8 mouse cellular contexts compared by ENCODE assay signal in the genomic region with DNA sequence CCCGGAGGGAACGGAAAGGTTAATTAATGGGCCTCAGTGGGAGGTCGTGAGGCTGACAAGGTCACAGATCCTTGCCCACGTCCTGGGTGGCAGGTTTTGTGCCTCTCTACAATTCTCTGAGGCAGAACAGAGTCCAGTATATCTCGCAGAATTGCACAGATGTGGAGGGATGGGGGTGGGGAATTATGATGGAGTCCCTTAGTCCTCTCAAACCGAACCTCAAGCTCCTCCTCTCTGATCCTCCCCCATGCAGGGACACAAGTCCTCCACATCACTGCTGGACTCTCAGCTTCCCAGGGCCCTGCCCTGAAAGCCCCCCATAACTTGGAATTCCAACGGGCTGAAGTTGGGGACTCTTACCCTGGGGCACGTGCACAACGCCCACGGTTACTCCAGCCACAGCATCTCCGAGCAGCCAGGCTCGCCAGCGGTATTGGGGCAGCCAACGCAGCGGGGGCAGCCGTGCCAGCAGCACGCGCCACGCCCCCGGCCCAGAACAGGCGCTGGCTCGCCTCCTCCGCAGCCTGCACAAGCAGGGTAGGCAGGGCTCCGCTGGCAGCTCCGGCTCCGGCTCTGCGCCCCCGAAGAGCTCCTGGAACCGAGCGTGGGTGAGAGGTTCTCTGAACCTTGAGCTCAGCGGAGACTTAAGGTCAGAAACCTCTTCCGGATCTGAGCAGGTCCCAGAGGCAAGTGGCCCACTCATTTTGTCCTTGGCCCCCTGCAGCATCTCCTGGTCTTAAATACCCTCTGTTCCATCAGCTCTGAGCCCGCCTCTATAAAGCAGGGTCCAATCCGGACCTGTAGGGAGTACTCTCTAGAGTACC. TPM values are rescaled to one million over a fixed set of nuclear protein-coding genes. Genes with fewer than 3 reads are reported as not detected.
A peak's percentile ranks its signal among the peaks of the same experiment; 100 is the strongest.
DNase-seq lines count a peak whose midpoint lies in the region; ATAC-seq lines count a peak whose summit lies in the region.

Gene Slc26a10, minus strand, starts transcription at position 775 of the 824 bp plus-strand sequence.

- intact Hi-C loops in heart, postnatal 36 days (cut with DNase I): no loop called here

- peaks cover 38% of the 10 kb centered on the region for H3K4me1 ChIP-seq in limb, embryonic 15.5 days

- peaks cover 34% of the 10 kb centered on the region for H3K36me3 ChIP-seq in limb, embryonic 15.5 days

- peak within 1 kb of the TSS; percentile 19 for H3K4me3 ChIP-seq in limb, embryonic 15.5 days

- no peak within 1 kb of the TSS for H3K9ac ChIP-seq in limb, embryonic 15.5 days

- DNase-seq in embryo, embryonic 10 days (ENCODE audit: low spot score): peak; percentile 34
- DNase-seq in embryo, embryonic 9.5 days (ENCODE audit: extremely low spot score): no peak
- peak; percentile 18 for DNase-seq in urinary bladder, postnatal 14 days (ENCODE audit: low spot score)
- DNase-seq in urinary bladder, adult 18-20 months (ENCODE audit: low spot score in 2 of 2): no peak
- DNase-seq in heart, postnatal 36 days: peak in 1 of 2 experiments; percentile 59
- peak; percentile 9 for DNase-seq in testis, postnatal 14 days (ENCODE audit: low spot score)
- DNase-seq in c-Kit-positive CD71-positive TER-119-positive erythroid progenitor cells, embryonic 14.5 days (ENCODE audit: low spot score): no peak

- H3K4me2 ChIP-seq in limb, embryonic 15.5 days: peak within 1 kb of the TSS; percentile 42

- ATAC-seq in limb, embryonic 15.5 days (ENCODE audit: insufficient number of reproducible peaks, low FRiP score, low TSS enrichment, low read depth): no peak

- H3K27me3 ChIP-seq in limb, embryonic 15.5 days: peaks cover 63% of the 10 kb centered on the region

- WGBS in limb, embryonic 15.5 days: under 1% methylated on average over 34 of the region's 34 CpGs

- H3K27ac ChIP-seq in limb, embryonic 15.5 days: no peak within 1 kb of the TSS

- H3K9me3 ChIP-seq in limb, embryonic 15.5 days: no peaks in the 10 kb centered on the region

RNA-seq across cellular contexts. Expression of gene Slc26a10, which starts in this region (rescaled TPM):
- total RNA-seq in heart, postnatal 36 days (2021): 10 to 100 TPM; 17.2 to 23.1 TPM
- 1.2 and 1.7 TPM in 2 replicates for polyA plus RNA-seq in limb, embryonic 15.5 days (2015; fragmentation: Nextera tagmentation; extraction: Ambion mirVana)

Comparison
In these comparisons a context has a peak if more than half of its experiments do, and no peak if none do; other contexts are left out.
1. DNase-seq: peak in embryo, embryonic 10 days (single experiment), urinary bladder, postnatal 14 days (single experiment) and testis, postnatal 14 days (single experiment); none in embryo, embryonic 9.5 days (single experiment), urinary bladder, adult 18-20 months (0 of 2) and c-Kit-positive CD71-positive TER-119-positive erythroid progenitor cells, embryonic 14.5 days (single experiment).